Mouse (Mus musculus) urinary bladder, postnatal 14 days (tissue): ENCODE results near the gene Pdia5.

Experiments used
- DNase-seq: peaks from one replicate; pipeline ENCODE4 v3.0.0; 2021; ENCODE audit warnings: low spot score

Pdia5 gene

DNA sequence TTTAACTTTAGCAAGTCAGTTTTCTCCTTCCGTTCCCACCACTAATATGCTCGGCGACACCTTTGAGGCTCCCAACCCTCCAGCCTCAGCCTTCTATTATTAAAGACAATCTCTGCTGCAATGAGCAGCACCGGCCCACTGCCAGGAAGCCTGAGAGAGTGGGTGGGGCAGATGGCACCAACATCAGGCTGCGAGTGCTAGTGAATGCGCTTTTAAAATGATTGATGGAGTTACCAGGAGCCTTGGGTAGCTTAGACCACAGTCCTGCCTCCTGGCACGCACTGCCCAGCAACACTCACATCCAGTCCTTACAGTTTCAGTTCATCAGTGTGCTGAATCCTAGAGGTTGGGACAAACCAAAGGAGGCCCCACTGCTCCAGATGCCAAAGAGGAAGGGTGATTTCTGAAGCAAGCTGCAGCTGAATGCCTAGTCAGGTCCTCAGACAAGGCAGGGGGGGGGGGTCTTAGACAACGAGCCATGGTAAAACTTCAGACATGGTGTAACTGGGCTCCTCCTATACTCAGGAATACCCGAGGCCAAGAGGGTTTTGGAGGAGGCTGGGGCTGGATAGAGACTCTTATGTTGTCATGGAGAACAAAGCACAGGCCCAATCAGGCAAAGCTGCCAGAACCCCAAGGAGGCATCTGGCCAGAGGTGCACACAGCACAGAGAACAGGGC, 49.2 kb downstream of the Pdia5 start:
- DNase-seq: no peak

DNA sequence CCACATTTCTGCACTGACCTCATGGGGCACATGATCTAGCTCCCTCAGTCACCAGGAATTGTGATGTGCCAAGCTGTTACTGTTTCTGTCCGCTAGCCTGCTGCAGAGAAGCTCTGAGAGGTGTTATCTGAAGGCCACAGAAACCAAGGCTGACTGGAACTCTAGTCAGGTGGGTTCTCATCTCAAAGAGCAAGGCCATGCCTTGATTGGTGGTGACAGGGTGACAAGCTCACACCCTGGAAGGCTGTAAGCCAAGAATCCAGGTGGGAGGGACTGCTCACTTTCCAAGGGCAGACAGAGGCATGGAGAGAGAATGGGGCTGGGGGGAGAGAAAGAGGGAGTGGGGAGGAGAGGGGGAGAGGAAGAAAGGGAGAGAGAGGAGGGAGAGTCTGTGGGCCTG, 51.6 kb downstream of the Pdia5 start:
- no peak for DNase-seq

DNA sequence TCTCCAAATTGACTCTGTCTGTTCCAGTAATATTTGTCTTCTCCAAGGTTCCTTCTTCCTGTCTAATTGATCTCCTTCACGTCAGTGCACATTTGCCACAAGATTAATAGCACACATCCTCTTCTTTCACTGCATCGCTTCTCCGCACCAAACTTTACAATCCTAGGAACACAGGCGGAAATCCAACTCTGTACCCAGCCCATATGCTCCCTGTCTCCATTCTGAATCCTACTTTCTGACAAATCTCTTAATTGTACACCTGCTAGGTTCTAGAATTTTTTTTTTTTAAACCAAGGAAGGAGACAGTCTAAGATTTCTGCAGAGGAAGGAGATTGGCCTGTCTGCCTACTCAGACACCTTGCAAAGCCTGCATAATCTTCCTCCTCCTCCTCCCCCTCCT, 59.1 kb downstream of the Pdia5 start:
- no peak for DNase-seq

DNA sequence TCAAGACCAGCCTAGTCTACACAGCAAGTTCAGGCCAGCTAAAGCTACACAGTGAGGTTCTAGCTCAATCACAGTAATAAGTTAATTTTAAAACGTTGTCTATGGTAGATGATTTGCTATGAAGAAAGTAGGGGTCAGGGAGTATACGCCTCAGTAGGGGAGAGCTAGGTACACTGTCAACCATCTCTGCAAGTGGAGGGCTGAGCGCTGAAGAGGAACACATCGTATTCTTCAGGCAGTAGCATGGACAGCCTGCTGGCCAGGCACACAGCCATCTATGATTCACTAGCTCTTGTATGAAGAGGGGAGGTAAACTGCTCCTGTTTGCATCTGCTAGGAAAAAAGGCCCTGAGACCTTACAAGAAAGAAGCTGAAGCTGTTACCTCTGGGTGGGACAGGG, 65.7 kb downstream of the Pdia5 start:
- DNase-seq: no peak

DNA sequence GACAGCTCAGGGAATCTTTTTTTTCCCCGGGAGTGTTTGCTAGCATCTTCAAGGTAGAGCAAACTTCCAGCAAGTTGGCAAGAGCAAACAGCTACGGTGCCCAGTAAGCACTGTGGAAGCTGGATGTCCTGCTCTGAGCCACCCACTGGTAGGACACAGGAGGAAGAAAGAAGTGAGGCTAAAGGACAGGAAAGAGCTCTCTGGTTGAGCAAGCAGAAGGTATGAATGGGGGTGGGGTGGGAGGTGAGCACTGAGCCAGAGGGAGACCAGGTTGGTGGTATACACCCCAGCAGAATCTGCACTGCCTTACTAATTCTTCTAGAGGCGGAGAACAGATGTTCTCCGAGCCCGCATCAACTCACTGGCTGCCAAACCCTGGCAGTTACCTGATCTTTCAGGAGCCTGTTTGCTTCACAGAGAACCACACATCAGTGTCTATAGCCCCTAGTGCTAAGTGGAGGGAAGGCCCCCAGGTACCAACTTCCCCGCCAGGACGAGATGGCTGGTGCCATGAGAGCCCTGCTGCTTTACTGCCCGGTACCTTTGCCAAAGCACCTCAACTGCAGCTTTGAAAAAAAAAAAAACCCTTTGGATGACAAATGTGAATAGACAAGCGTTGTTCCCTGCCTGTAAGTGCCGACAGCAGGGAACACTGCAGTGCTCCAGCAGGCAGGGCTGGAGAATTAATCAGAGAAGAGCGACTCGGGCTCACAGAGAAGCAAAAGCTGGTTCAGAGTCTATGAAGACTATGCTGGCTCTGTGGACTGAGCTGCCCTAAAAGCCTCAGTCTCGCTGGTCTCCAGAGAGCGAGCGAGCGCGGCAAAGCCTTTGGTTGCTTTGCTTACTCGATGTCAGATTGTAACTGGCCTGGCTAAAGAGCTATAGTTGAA, 67.2 kb downstream of the Pdia5 start:
- DNase-seq: no peak

DNA sequence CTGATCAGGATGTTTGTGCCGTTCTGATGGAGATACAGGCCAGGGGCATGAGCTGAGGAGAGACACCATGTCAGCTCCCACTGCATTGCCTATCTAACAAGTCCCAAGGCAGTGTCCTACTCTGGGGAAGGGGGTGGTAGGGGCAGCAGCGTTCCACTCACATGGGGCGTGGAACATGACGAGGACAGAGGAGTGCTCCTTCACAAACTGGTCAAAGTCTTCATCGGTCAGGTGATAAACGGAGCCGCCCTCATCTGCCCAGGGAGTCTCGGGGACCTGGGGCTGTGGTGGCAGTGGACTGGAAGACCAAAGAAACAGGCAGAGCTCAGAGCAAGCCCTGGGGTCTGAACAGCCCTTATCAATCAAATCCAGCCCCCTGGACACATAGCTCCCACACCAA, 68.0 kb downstream of the Pdia5 start:
- no peak for DNase-seq

DNA sequence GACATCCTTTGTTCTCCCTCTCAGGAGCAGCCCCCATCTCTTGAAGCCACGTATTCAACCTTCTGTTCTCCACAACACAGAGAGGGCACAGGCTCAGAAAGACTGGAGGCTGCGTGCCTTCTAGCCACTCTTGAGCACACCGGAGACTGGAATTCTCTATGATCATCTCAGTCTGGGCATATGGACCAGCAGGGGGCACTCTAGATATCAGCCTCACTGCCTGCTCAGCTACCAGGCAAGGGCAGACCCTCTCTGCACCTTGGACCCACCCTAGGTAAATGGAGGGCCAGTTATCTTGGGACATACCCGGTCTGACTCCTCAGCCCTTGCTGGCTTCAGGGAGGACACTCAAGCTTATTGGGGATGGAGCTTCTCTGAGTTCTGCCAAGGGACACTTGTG, 68.5 kb downstream of the Pdia5 start:
- peak; percentile 8 for DNase-seq

DNA sequence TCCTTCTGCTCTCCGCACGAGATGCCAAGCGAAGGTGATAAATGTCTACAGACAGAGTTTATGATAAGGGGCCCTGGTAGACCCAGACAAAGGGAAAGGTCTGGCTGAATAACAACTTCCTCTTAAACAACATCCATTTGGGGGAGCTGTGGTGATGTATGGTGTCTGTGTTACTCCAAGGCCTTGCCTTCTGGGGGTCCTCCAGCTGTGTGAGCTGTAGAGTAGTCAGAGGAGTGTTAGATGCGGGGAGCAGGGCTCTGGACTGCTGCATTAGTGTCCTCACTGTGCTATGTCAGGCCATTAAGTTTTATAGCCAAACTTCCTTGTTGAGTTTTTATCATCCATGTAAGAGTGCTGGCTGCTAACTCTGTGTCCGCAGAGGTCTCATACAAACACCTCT, 76.1 kb downstream of the Pdia5 start:
- no peak for DNase-seq

DNA sequence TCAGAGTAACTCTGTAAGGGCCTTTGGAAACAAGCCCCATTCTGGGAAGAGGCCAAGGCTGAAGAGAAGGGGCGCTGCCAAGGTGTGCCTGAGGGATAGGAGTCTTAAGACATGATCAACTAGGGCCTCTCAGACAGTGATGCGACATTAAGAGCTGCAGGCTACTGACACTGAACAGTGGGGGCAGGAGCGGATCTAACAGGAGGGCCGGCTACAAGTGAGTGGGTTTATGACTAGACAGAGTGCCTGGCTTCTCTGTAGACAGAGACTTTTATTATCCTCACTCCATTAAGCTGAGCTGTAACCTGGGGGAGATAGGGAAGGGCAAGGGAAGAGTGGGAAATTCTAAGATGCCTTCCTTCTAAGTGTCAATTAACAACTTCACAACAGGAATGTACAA, 84.0 kb downstream of the Pdia5 start:
- DNase-seq: no peak

DNA sequence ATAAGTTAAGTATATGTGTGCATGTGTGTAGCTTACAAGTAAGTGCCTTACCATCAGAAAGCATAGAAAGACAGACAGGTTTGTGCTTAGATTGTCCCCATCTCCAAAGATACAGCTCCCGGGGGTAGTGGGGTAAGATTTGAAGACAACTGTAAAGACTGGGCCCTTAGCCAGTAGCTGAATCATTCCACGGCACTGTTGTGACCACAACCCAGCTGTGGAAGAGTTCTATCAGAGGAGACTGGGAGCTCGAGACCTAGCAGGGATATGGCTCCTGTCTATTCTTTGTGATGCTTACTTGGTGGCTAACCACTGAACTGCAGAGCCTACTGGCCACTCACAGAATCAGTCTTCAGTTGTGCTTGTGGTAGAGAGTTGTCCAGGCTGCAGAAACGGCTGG, 84.5 kb downstream of the Pdia5 start:
- no peak for DNase-seq

DNA sequence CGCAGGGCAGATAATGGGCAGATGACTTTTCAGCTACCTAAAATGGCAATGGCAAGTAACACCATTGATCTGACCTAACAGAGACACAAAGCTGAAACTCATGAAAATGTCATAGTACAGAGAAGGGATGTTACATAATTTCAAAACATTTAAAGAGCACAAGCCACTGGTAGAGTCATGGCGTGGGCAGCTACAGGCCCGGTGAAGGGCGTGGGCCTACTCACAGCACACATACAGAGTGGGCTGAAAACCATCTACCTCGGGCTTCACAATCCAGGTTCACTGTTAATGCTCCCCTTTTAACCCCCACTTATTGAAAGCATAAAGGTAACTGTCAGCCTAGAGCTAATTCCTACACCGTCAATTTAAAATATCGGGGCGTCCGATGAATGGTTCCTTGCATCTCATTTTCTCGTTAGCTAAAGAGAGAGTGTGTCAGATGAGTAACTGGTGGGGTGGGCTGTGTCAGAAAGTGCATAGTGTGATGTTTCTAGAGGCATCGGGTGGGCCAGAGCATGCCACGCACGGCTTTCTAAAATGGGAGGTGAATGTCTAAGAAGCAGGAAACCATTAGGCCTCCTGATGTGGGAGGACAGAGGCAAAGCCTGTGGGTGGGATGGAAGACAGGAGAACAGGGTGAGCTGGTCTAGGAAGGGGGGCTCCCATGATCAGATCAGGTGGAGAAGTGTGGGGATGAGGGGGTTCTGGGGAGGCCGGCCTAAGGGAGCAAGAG, 85.2 kb downstream of the Pdia5 start:
- no peak for DNase-seq

DNA sequence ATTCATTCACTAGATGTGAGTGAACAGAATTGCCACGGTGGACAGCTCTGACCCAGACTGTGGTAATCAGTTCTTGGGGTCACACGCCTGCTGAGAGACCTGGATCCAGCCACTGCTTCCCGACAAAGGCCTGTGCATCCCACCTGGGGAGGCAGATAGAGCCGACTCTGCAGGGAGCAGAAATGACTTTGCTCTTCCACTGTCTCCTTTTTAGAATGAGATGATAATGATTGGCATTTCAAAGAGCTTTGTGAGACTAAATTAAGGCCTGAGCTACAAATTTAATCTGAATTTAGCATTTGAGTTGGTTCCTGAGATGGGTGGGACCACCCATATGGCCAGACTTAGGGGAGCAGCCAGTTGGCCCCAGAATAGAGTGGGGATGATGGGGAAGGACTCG, 85.8 kb downstream of the Pdia5 start:
- no peak for DNase-seq

DNA sequence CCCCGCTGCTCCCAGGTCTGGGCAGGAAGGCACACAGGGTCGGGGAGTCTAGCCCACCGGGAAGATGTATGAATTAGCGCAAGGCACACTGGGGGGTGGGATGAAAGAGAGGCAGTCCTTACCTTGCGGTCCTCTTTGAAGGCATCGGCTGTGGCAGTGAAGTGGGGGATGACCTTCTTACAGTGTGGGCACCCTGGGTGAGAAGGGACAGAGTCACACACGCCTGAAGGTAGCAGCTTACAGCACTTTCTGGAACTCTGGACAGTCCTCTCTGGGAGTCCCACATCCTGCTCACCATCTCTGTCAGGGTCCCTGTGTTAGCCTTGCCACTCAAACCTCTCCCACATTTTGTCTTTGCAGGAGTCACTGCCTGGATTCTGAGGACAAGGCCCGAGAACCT, 86.8 kb downstream of the Pdia5 start:
- DNase-seq: no peak

DNA sequence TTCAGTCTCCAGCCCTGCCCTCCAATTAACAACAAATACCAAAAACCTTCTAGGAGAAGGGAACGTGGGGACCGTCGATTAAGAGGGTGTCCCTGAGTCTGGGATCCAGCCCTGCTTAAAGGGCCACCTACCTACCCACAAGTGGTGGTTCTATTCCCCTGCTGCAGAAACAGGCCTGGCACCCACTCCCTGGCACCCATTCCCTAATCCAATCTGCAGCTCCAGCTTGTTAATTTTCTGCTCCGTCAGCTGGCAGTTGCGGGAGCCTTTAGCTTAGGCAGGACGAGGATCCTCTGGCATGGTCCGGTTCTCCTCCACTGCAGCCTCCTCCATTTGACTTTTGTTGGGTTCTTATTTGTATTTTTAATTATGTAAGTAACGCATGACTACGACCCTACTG, 87.3 kb downstream of the Pdia5 start:
- DNase-seq: no peak

DNA sequence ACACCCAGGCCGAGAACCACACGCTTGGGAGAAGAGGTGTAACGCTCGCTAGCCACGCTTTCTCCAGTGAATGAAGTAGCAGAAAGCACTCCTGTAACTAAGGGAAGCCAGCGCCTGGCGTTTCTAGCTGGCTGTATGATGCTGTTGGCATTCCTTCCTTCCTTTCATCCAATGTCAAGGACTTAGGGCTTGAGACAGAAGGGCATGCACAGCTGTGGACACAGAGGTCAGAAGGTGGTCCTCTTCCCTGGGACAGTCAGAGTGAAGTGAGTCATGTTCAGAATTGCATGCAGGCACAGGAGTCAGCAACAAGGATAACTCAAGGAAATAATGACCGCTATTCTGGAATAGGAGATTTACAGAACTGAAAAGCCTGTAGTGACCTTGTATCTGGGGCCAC, 97.9 kb downstream of the Pdia5 start:
- no peak for DNase-seq

DNA sequence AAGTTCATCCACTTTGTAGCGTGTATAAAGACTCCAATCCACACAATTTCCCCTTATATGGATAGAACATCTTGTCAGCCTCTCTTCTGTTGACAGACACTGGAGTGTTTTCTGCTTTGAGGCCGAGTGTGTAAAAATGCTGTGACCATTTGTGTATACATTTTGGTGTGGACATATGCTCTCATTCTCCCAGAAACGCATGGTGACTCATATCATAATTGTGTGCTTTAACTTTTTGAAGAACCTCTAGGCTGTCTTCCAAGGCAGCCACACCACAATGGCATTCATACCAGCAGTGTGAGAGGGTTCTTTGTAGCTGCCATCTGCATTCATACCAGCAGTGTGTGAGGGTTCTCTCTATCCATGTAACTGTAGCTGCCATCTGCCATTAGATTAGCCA, 105.0 kb downstream of the Pdia5 start:
- DNase-seq: no peak

DNA sequence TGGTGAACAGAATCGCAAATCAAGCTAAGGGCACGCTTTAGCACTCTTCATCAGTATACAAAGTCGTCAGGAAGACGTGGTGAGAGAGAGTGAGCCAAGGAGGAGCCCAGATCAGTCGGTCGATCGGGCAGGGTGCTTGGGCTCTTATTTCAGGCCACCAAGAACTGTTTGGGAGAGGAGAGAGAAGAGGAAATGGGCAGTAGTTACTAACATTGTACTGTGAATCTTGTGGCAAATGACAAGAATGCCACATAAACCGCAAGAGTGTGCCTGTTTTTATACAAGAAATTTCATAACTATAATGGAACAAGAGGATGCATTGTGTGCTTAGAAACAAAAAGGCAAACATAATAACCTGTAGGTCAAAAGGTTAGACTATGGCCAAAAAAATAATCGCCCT, 110.6 kb downstream of the Pdia5 start:
- no peak for DNase-seq

DNA sequence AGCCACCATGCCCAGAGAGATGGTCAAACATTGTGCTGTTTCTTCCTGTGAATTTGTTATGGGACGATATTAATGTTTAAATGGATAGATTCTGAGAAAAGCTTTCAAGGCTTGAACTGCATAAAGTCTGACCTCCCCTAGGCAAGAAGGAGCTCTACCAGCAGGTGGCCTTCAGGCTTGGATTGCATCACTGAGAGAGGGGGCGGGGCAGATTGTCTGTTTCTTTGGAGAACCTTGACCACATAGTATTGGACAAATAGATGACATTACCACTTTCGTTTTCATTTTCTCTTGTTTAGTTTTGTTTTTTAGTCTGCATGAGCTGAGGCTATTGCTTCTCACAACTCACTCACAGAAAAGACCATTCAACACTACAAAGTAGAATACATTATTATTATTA, 111.3 kb downstream of the Pdia5 start:
- no peak for DNase-seq

DNA sequence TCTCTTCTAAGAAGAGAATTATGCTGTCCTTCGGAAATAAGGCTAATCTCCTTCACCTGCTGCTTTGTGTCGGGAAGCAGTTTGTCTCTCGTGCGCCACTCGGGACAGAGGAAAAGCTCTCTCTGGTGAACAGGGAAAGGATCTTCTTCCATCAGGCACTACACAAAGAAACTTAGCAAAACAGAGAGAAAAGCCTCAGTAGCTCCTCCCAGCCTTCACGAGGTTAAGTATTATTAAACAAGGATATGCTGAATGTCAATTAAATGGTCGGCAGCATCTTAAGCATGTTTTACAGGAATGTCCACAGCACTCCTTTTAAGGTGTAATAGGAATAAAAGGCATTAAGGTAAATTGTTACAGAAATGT, 126.6 kb downstream of the Pdia5 start:
- no peak for DNase-seq

DNA sequence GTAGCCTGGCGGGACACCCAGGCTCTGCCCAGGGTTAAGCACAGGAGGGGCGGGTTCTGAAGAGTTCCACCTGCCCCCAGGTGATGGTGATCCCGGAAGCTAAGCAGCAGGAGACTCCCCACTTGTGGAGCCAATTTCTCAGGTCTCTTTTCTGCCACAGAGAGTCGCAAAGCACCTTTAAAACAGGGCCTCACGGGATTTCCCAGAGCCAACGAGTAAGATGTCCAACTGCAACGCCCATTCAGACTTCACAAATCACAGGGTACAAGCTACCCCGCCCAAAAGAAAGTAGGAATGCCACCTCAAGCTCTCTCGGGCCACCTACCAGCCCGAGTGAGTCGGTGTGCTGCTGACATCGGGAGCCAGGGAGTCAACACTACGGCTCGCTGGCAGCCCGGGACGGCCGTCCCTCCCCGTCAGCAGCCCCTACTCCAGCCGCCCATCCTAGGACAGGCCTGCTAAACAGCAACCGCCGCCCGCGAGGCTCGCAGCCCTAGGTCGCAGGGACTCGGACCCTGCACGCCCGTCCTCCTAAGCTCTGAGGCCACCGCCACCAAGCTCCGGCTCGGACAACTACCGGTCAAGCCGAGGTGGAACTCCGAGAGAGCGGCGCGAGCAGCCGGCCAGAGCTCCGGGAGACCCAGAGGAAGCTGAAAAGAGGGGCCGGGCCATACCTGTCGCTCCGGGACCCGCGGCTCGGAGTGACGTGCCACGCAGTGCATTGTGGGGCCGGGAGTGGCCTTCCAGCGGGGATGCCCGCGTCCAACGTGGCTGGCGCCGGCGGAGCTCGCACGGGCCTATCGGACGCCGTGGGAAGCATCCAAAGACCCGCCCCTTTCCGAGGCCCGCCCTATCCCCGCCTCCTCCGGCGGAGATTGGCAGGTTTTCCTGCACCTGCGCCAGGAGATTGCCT, 127.3 kb downstream of the Pdia5 start, which contains the start of gene Sec22a:
Gene Sec22a (minus strand): TSS at position 769 of the 913 bp plus-strand sequence.
- DNase-seq: peak; percentile 96

DNA sequence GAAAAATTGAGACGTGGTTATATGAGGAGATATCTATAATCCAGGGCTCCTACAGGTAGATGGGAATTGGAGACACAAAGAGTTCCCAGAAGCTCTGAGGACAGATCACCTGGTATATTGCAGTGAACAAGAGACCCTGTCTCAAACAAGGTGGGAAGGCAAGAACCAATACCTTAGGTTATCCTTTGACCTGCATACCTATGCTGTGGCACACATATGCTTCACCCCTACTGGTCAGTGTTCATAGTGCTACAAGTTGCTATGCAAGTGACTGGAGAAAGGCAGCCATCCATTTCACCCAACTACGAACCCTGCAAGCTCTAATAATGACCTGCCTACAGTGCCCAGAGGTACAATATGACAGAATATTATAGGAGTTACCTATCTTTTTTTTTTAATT, 128.5 kb downstream of the Pdia5 start:
- no peak for DNase-seq

DNA sequence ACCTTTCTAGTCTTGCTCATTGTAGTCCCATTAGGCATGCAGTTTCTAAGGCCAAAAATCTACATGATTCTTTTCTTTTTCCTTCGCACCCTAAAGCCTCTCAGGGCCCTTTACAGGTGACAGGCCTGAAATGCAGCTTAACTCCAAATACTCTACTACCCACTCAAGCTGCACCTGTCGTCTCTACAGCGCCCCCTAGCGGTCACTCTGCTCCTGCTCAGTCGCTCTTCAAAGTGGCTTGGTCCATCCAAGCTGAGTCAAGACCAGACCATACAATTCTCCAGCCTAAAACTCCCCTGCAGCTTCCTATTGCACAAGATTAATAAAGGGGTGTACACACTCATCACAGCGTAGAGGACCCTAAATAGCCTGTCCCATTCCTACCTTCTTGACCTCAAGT, 130.1 kb downstream of the Pdia5 start:
- DNase-seq: peak; percentile 42
